Mouse (Mus musculus): ENCODE results near the gene Sik2.

- no peak for TF ChIP-seq MAFK (IDR thresholded peaks at IDR 0.05; ENCODE audit: insufficient read depth, low read depth, low read length)
- TF ChIP-seq CHD2 (IDR thresholded peaks at IDR 0.05; ENCODE audit: low read depth, low read length): no peak
- no peak for TF ChIP-seq HCFC1 (IDR thresholded peaks at IDR 0.05; ENCODE audit: borderline replicate concordance, insufficient read depth, low read length)
- TF ChIP-seq ZNF384 (IDR thresholded peaks at IDR 0.05; ENCODE audit: low read depth, low read length): no peak
Measured at GRCm38 (mm10) chr9:50857082-50857641, 151.7 kb downstream of the Sik2 start.

All from ES-E14 (cell line).